Mouse (Mus musculus): ENCODE data around the gene 4930412O13Rik.

DNA sequence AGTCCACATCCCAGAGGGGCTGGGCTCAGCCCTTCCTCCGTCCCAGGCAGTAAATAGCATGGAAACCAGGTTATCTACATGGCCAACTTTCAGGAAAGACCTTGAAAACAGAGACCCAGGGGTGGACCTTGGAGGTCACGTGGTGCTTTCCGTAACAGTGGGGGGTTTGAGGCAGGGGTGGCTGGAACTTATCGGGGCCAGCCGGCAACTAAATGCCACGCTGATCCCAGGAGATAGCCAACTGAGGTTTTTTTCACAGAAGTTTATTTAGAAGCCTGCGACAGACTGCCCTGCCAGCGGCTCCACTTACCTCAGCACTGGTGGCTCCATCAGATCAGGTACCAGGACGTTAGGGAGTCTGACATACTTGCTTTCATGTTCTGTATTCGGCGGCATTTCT, 24.9 kb downstream of the 4930412O13Rik start:
- TF ChIP-seq CTCF (IDR thresholded peaks at IDR 0.05; ENCODE audit: borderline replicate concordance, extremely low read depth, insufficient read depth, insufficient read length) (no peak), POLR2A (IDR thresholded peaks at IDR 0.05; ENCODE audit: borderline replicate concordance, extremely low read depth, insufficient read depth, insufficient read length, poor library complexity, severe bottlenecking) (no peak)
